Mouse (Mus musculus): ENCODE measurements at regions not wholly inside any gene's neighbourhood (a gene's known extent, or its start where the extent isn't known, plus 50 kb on each side); places are given as distances from the start of the nearest gene placed in this dataset.

DNA sequence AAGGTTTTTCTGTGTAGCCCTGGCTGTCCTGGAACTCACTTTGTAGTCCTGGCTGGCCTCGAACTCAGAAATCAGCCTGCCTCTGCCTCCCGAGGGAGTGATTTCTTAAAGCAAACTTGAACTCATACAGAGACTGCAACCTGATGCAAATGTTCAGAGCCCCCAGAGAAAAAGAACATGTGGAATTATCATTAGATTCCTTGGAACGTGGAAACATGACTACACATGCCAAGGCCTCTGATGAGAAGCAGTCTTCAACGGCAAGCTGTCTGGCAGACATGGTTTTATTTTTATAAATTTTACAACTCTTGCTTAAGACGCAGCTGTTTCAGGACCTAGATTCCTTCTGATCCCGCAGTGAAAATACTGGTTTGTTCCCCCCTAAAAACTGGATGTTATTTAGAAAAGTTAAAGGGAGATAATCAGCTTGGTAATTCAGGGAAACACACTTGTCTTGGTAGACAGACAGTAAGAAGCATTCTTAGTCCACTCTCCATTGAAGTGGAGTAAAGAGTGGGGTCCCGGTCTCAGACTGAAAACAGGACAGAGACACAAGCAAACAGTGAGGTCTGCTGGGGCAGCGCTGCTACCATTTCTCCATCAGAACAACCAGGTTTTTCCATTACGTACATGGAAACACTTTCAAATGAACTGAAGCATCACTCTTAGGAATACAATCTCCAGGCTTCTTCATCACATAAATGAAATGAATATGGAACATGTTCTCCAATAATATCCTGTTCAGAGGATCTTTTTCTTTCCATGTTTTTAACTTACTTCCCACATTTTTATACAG, 89.4 kb downstream of the Pcdh18 start:
- TF ChIP-seq GATA1 (IDR thresholded peaks at IDR 0.05; ENCODE audit: borderline replicate concordance, low read length) (no peak), FLI1 (IDR thresholded peaks at IDR 0.05; ENCODE audit: low read length) (no peak)
